23 mouse cellular contexts compared by ENCODE assay signal in the genomic region with DNA sequence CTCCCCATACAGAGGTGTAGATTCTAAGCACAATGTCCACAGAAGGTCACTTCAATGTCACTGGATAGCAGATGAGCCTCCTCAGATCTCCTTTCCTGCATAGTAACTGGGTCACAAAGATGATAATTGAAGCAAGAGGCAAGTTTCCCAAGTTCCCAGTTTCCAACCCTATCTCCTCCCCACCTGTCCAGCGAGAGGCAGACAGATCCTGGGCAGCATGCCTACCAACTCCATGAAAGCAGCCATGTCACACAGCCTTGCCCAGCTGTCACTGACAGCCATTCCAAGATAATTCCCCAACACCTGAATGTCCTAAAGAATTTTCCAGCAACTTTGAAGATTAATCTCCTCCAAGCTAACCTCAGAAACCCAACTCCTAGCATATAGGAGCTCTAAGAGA.
"Had no signal": no experiment of that assay in that cellular context is flagged by ENCODE, and none has a peak within 500 bp of the region (broad histone marks: within the 10 kb centered on the region; RNA-seq: fewer than 3 reads in every experiment).

No protein-coding gene starts in this region.

- H3K4me2 ChIP-seq: heart, embryonic 12.5 days; hindbrain, embryonic 13.5 days; hindbrain, embryonic 15.5 days; kidney, embryonic 15.5 days; limb, embryonic 13.5 days; limb, embryonic 15.5 days; liver, embryonic 12.5 days had no signal

- H3K4me3 ChIP-seq: gastrocnemius, adult 2 months; heart, adult 2 months; heart, embryonic 12.5 days; hindbrain, embryonic 13.5 days; hindbrain, embryonic 15.5 days; kidney, embryonic 15.5 days; limb, embryonic 13.5 days; limb, embryonic 15.5 days; liver, embryonic 12.5 days had no signal

- DNase-seq: gastrocnemius, adult 2 months; gastrocnemius, postnatal 10 days; gastrocnemius, postnatal 25 days; heart, postnatal 36 days; kidney, adult 11 months; kidney, adult 2 months; kidney, adult 9 months; kidney, postnatal 14 days; kidney, postnatal 36 days; layer of hippocampus, adult 9-11 months; layer of hippocampus, postnatal 36 days had no signal

- H3K9me3 ChIP-seq: heart, embryonic 12.5 days; hindbrain, embryonic 13.5 days; hindbrain, embryonic 15.5 days; kidney, embryonic 15.5 days; limb, embryonic 13.5 days; limb, embryonic 15.5 days; liver, embryonic 12.5 days had no signal

- H3K4me1 ChIP-seq: hindbrain, embryonic 13.5 days; hindbrain, embryonic 15.5 days; kidney, embryonic 15.5 days; limb, embryonic 15.5 days; liver, embryonic 12.5 days had no signal

- H3K36me3 ChIP-seq: heart, embryonic 12.5 days; hindbrain, embryonic 13.5 days; hindbrain, embryonic 15.5 days; kidney, embryonic 15.5 days; limb, embryonic 13.5 days; limb, embryonic 15.5 days; liver, embryonic 12.5 days had no signal

- H3K27ac ChIP-seq: gastrocnemius, adult 2 months; heart, adult 2 months; hindbrain, embryonic 13.5 days; hindbrain, embryonic 15.5 days; hindbrain, postnatal 0 days; kidney, embryonic 15.5 days; kidney, postnatal 0 days; limb, embryonic 13.5 days; limb, embryonic 15.5 days; liver, embryonic 12.5 days; liver, embryonic 14.5 days had no signal

- H3K9ac ChIP-seq: heart, embryonic 12.5 days; hindbrain, embryonic 13.5 days; hindbrain, embryonic 15.5 days; kidney, embryonic 15.5 days; limb, embryonic 13.5 days; limb, embryonic 15.5 days; liver, embryonic 12.5 days; liver, embryonic 14.5 days had no signal

- H3K27me3 ChIP-seq: heart, embryonic 12.5 days; hindbrain, embryonic 13.5 days; hindbrain, embryonic 15.5 days; kidney, embryonic 15.5 days; limb, embryonic 13.5 days; limb, embryonic 15.5 days; liver, embryonic 12.5 days had no signal

- ATAC-seq: hindbrain, postnatal 0 days; intestine, embryonic 16.5 days; liver, embryonic 12.5 days had no signal
